Mouse (Mus musculus) cerebellum, adult 2 months (tissue): ENCODE results near the gene Irf2bp1. TPM values are rescaled to one million over a fixed set of nuclear protein-coding genes. Genes with fewer than 3 reads are reported as not detected.

Experiments
- DNase-seq, 2 experiments: peaks; one replicate each; pipeline ENCODE4 v3.0.0; 2021
- H3K27ac ChIP-seq: fragments of 200-500 bp; 2 replicates; pipeline ENCODE4 v1.5.1; 2012; ENCODE audit warnings: low read length, control low read depth, inconsistent platforms; ENCODE audit not compliant: insufficient read depth
- H3K27me3 ChIP-seq: fragments of 200-500 bp; 2 replicates; pipeline ENCODE4 v1.6.1; 2012; ENCODE audit warnings: inconsistent platforms, mild to moderate bottlenecking, low read length, moderate library complexity; ENCODE audit not compliant: control insufficient read depth, insufficient read depth
- H3K4me1 ChIP-seq: fragments of 200-500 bp; 2 replicates; pipeline ENCODE4 v1.6.1; 2011; ENCODE audit warnings: low read length; ENCODE audit not compliant: control insufficient read depth, insufficient read depth
- H3K4me3 ChIP-seq: fragments of 200-500 bp; replicated peaks from 2 replicates; pipeline ENCODE3; 2011; ENCODE audit warnings: mild to moderate bottlenecking, low read depth, low read length, control low read depth; ENCODE audit not compliant: insufficient read depth
- CTCF ChIP-seq: fragments of 200-500 bp; IDR thresholded peaks from 2 replicates; pipeline ENCODE4 v1.5.1; 2011; ENCODE audit warnings: low read depth, mild to moderate bottlenecking, control low read depth, low read length, moderate library complexity, borderline replicate concordance; ENCODE audit not compliant: insufficient read depth
- POLR2A ChIP-seq: fragments of 200-500 bp; IDR thresholded peaks from 2 replicates; pipeline ENCODE4 v1.6.1; 2011; ENCODE audit warnings: low read length, control low read depth, borderline replicate concordance; ENCODE audit not compliant: insufficient read depth
- WGBS: fragments of 180-500 bp; shearing (Covaris S2); methylation state at CpG from one replicate; pipeline ENCODE4 v1.1.7; 2018; 5-methylcytosine and 5-hydroxymethylcytosine counted together
- polyA plus RNA-seq: library from polyadenylated mRNA; depleted of rRNA; stranded (reverse); fragments of >200 nt; gene quantifications from 2 replicates; pipeline ENCODE4 v1.2.3, GENCODE M21; 2012

The Irf2bp1 gene
- polyA plus RNA-seq, 1 experiment: 37.7 TPM

DNA sequence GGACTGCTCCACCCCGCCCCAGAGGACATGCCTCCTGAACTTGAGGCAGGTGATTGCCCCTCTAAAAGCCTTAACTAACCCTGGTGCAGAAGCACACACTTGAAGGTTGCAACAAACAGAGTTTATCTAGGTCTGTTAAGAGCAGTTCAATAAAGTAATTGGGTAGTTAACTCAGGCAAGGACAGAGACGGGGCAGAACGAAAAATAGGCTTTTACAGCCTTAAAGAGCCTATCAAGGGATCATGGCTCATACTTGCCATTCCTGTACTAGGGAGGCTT lies 2.1 kb upstream of the Irf2bp1 start:
- peaks cover 18% of the 10 kb centered on the region for H3K4me1 ChIP-seq
- no peaks in the 10 kb centered on the region for H3K27me3 ChIP-seq
- no peak overlapping the region for H3K4me3 ChIP-seq
- no peak for DNase-seq
- WGBS: 78% methylated on average over 3 of the region's 3 CpGs
- TF ChIP-seq CTCF: no peak
- no peak for TF ChIP-seq POLR2A
- no peak overlapping the region for H3K27ac ChIP-seq

DNA sequence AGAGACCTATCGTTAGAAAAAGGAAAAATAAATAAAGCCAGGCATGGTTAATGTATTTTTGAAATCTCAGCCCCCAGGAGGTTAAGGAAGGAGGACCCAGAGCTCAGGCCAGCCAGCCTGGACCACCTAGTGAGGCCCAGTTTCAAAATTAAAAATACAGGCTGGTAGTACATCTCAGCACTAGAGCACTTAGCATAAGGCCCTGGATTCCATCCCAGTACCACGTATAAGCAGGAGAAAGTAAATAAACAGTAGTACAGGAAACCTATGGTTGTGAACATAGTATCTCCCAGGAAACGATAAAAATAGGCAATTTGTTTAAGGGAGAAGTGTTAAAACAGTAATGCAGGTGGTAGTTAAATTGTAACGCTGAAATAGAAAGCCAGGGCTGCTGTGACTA lies 1.7 kb upstream of the Irf2bp1 start:
- no peak for TF ChIP-seq CTCF
- no peak for TF ChIP-seq POLR2A
- 28% methylated on average over 4 of the region's 4 CpGs for WGBS
- peak; percentile 15 to 23 for DNase-seq
- H3K4me1 ChIP-seq: peaks cover 18% of the 10 kb centered on the region
- H3K27ac ChIP-seq: no peak overlapping the region
- H3K4me3 ChIP-seq: peak overlapping the region; percentile 79
- H3K27me3 ChIP-seq: no peaks in the 10 kb centered on the region

DNA sequence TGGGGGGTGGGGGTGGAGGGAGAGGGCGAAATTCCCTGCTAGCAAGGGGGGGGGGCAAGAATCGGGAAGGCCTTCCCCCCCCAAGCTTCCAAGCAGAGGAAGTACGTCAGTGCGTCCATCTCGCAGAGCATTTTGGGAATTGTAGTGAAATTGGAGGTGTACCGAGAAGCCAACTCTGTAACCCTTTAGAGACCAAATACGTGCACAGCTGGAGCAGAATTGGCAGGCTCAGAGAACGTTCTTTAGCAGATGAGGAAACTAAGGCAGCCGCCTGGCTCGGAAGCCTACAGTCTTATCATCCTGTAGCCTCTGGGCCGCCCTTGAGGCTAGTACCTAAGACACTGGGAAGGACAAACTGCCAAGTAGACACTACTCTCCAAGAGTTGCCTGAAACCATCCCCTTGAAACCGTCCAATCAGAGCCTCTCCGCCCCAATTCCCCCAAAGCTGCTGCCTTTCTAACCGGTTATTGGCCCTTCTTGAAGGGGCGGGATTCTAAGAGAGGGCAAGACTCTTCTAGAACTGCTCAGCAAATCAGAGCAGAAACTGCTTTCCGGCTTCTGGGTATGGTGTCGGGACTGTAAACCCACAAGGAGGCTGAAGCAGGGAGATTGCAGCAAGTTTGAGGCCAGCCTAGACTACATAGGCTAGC lies 871 bp upstream of the Irf2bp1 start:
- Histone ChIP-seq H3K4me1 (peaks cover 18% of the 10 kb centered on the region), H3K4me3 (peak overlapping the region; percentile 79), H3K27me3 (no peaks in the 10 kb centered on the region), H3K27ac (peak overlapping the region; percentile 94)
- WGBS: 2% methylated on average over 17 of the region's 17 CpGs
- DNase-seq: peak; percentile 80 to 89
- no peak for TF ChIP-seq POLR2A
- no peak for TF ChIP-seq CTCF

DNA sequence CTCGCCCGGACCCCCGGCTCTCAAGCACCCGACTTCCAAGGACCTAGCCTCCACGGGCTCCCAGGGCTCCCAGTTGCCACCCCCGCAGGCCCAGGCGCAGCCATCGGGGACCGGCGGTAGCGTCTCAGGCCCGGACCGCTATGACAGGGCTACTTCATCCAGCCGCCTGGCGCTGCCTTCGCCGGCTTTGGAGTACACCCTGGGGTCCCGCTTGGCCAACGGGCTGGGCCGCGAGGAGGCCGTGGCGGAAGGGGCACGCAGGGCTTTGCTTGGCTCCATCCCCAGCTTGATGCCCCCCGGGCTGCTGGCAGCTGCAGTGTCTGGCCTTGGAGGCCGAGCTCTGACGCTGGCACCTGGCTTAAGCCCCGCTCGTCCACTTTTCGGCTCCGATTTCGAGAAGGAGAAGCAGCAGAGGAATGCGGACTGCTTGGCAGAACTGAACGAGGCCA lies 811 bp downstream of the Irf2bp1 start:
- DNase-seq: peak in 1 of 2 experiments; percentile 58
- peak overlapping the region; percentile 55 for H3K4me3 ChIP-seq

GRCm38 (mm10) chr7:19005417-19006121 lies 1.7 kb downstream of the Irf2bp1 start:
- TF ChIP-seq POLR2A: no peak
- no peak for TF ChIP-seq CTCF
- DNase-seq: peak; percentile 37 to 50

More for the DNA sequence above, 811 bp downstream of the Irf2bp1 start:
- TF ChIP-seq POLR2A: no peak
- TF ChIP-seq CTCF: no peak
- WGBS: under 1% methylated on average over 34 of the region's 34 CpGs
- peak overlapping the region; percentile 35 for H3K27ac ChIP-seq
- H3K4me1 ChIP-seq: peaks cover 12% of the 10 kb centered on the region
- H3K27me3 ChIP-seq: no peaks in the 10 kb centered on the region

DNA sequence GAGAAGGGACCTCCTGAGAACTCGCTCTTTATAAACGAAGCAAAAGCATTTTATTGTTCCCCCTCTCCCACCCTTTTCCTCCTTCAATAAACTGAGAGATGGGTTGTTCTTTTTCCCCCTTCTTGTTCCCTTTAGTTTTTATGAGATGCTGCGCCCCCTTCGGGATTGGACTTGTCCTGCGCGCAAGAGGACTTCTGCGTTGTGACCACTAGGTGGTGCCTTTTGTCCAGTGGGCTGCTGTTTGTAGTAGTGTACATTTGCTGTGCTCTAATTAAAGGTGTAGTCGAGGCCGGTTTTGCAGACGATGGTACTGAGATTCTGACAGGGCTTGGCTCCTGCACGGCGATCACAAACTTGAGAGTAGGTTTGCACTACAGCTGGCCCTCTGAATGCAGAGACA lies 2.6 kb downstream of the Irf2bp1 start:
- Histone ChIP-seq H3K4me3 (no peak overlapping the region), H3K4me1 (peaks cover 12% of the 10 kb centered on the region), H3K27ac (no peak overlapping the region), H3K27me3 (no peaks in the 10 kb centered on the region)
- no peak for TF ChIP-seq POLR2A
- TF ChIP-seq CTCF: peak; percentile 98
- WGBS: 5% methylated on average over 12 of the region's 12 CpGs
- peak; percentile 83 to 85 for DNase-seq

More at GRCm38 (mm10) chr7:19005417-19006121, 1.7 kb downstream of the Irf2bp1 start:
- no peak overlapping the region for H3K27ac ChIP-seq
- H3K4me3 ChIP-seq: no peak overlapping the region
- 41% methylated on average over 34 of the region's 34 CpGs for WGBS
- H3K4me1 ChIP-seq: peaks cover 12% of the 10 kb centered on the region
- no peaks in the 10 kb centered on the region for H3K27me3 ChIP-seq

DNA sequence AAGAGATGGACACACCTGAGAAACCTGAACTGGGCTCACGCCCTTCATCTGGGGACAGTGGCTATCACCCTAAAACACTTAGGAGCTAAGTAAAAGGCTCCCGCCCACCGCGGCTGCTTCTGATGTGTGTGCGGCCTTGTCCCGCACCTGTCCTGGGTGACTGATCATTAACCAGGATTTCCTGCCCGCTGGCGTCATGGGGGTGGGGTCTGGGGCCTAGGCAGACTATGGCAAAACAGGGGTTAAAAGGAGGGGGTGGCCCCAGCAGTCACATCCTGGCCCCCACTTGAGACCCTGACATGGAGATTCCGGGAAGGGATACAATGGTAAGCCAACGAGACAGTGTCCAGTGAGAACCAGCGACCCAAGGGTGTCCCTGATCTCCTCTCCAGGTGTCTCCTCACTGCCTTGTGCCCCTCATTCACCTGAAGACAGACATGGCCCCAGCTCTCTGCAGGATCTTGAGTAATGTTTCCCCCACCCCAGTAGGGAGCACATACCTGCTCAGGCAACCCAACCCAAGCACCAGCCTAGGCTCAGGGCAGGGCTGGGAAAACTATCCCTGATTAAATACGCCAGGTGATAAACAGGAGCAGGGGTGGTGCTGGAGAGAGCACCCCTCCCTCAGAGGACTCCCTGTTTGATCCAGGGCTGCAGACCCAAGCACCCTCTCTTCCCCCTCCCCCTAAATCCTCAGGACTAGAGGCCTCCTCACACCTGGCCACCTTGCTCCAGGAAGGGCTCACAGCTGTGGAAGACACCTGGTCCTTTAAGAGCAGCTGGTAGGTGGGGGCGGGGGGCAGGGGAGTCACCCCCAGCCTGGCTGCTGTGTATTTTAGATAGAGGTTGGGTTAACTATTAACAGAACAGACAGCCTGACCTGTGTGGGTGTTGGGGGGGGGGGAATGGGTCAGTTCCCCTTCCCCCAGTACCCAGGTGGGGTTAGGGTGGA lies 3.5 kb downstream of the Irf2bp1 start:
- peak; percentile 20 to 24 for DNase-seq
- WGBS: 81% methylated on average over 13 of the region's 13 CpGs
- Histone ChIP-seq H3K27ac (no peak overlapping the region), H3K4me1 (peaks cover 12% of the 10 kb centered on the region), H3K4me3 (no peak overlapping the region), H3K27me3 (no peaks in the 10 kb centered on the region)
- TF ChIP-seq CTCF: no peak
- TF ChIP-seq POLR2A: no peak

GRCm38 (mm10) chr7:19010581-19010980 lies 6.7 kb downstream of the Irf2bp1 start:
- no peak overlapping the region for H3K4me3 ChIP-seq
- DNase-seq: peak in 1 of 2 experiments; percentile 16
- WGBS: 79% methylated on average over 7 of the region's 7 CpGs

More at GRCm38 (mm10) chr7:19010581-19010980, 6.7 kb downstream of the Irf2bp1 start:
- Histone ChIP-seq H3K4me1 (peaks cover 5% of the 10 kb centered on the region), H3K27me3 (no peaks in the 10 kb centered on the region), H3K27ac (no peak overlapping the region)
- no peak for TF ChIP-seq POLR2A
- no peak for TF ChIP-seq CTCF
